Mouse (Mus musculus) C2C12 (cell line): Measurements from ENCODE around the gene Maats1.

Experiments used
- CEBPB ChIP-seq: IDR thresholded peaks from one replicate; pipeline ENCODE4 v1.6.1; 2011; ENCODE audit warnings: low read depth, mild to moderate bottlenecking, control low read depth, moderate library complexity
- CTCF ChIP-seq: IDR thresholded peaks from one replicate; pipeline ENCODE4 v1.5.1; 2011; ENCODE audit not compliant: control insufficient read depth, insufficient read depth, insufficient read length
- MAX ChIP-seq: IDR thresholded peaks from one replicate; pipeline ENCODE4 v1.6.1; 2011; ENCODE audit warnings: mild to moderate bottlenecking, control low read depth
- MYOG ChIP-seq: IDR thresholded peaks from one replicate; pipeline ENCODE4 v1.6.1; 2011; ENCODE audit not compliant: control insufficient read depth, insufficient read length; ENCODE audit errors: extremely low read depth
- USF1 ChIP-seq: IDR thresholded peaks from one replicate; pipeline ENCODE4 v1.6.1; 2011; ENCODE audit warnings: low read depth, mild to moderate bottlenecking, control low read depth, moderate library complexity

- no peak for TF ChIP-seq MYOG
- TF ChIP-seq CTCF = no peak
- TF ChIP-seq USF1 = no peak
- no peak for TF ChIP-seq CEBPB
- TF ChIP-seq MAX = no peak
Measured at GRCm38 (mm10) chr16:38254001-38254400, 87.9 kb downstream of the Maats1 start.
